Mouse (Mus musculus) adrenal gland, postnatal 10 days (tissue): ENCODE measurements at regions not wholly inside any gene's neighbourhood (a gene's known extent, or its start where the extent isn't known, plus 50 kb on each side); places are given as distances from the start of the nearest gene placed in this dataset.
"Not testable (repeated sequence)": the region's sequence is repeated elsewhere in the genome, so short reads cannot be mapped to it uniquely, and the experiment has no call there.

Source experiments
- DNase-seq: peaks from one replicate; pipeline ENCODE4 v3.0.0; 2021; ENCODE audit warnings: mixed read lengths

DNA sequence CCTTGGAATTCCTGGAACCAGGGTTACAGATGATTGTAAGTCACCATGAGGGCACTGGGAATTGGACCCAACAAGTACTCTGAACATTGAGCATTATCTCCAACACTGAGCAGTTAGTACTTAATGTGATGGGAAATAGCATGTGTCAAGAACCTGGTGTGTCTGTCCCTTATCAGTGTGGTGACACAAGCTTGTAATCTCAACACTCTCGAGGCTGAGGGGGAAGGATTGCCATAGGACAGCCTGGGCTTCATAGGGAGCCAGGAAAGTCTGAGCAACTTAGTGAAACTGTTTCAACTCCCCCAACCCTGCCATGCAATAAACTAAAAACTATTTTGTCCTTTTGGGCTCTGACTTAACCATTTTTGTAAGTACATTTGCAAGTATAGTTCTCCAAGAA, 100.0 kb downstream of the Wdr20rt start:
- DNase-seq, result no peak

GRCm38 (mm10) chr12:65328532-65328931, 103.2 kb downstream of the Wdr20rt start:
- DNase-seq, result no peak

GRCm38 (mm10) chr12:65329678-65330077, 104.4 kb downstream of the Wdr20rt start:
- no peak for DNase-seq

GRCm38 (mm10) chr12:65340009-65340408, 114.7 kb downstream of the Wdr20rt start:
- no peak for DNase-seq

- no peak for DNase-seq
These were observed 121.9 kb downstream of the Wdr20rt start for GRCm38 (mm10) chr12:65347251-65347650.

GRCm38 (mm10) chr12:65349535-65349934, 124.2 kb downstream of the Wdr20rt start:
- no peak for DNase-seq

DNA sequence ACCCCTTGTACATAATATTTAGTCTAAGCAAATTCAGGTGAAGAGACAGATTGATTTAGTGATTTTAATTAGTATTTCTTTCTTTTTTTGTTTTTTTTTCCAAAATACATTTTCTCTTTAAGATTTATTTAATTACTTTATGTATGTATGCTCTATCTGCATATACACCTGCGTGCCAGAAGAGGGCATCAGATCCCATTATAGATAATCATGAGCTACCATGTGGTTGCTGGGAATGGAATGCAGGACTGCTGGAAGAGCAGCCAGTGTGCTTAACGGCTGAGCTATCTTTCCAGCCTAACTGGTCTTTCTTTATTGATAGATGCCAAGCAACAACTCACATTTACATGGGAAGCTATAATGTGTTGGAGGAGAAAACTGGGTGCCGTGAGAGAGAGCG, 138.9 kb downstream of the Wdr20rt start:
- DNase-seq, result no peak

DNA sequence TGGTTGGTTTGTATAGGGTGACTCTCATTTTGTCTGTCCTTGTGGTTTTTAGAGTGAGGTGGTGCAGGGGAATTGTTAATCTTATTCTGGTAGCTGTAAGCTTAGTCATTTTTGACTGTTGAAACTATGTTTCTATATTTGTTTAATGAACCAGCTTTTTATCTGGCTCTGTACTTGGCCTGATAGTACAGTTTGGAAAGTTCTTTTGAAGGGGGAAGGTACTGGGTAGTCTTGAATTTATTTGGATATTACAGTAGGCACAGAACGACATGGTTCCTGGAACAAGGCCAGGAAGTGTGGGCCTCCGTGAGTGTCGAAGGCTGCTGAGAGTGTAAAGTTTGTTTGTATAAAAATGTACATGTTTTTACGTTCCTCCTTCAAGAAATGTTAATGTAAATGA, 142.0 kb downstream of the Wdr20rt start:
- DNase-seq, result no peak

DNA sequence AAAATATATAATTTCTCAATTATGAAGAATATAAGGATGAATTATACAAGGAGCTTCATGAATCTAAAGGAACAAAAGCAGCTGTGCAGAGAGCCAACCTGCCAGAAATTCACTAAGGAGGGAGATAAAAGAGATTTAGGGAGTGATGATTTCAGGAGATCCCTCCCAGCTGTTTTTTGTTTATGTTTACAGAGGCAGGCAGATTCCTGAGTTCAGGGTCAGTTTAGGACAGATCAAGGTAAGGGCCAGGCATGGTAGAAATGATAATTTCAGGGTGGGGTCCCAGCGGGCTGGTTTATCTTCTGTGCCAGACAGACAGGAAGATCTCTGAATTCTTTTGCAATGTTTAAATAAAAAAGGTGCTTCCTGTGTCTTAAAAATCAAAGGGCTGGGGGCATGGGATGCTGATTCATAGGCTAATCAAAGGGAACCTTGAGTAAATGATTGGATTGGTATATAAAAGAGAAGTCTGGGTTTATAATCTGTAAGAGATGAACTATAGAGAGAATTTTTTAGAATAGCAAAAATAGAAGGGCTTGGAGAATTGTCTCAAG, 142.6 kb downstream of the Wdr20rt start:
- no peak for DNase-seq

DNA sequence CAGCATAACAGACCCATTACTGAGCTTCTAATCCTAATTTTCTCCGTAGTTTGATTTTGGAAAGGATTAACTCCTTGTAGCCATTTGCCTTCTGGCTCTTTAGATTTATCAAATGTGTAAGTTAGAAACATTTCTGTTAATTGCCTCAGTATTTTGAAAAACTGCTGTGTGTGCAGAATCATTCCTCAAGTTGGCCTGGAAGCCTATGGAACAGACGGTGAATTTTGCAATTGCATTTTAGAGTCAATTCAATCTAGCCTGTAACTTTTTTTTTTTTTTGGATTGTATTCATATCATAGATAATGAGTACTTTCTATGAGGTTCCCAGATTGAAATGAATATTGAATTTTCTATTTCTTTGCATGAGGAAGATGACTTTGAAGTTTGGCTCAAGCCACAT, 146.3 kb downstream of the Wdr20rt start:
- no peak for DNase-seq

DNA sequence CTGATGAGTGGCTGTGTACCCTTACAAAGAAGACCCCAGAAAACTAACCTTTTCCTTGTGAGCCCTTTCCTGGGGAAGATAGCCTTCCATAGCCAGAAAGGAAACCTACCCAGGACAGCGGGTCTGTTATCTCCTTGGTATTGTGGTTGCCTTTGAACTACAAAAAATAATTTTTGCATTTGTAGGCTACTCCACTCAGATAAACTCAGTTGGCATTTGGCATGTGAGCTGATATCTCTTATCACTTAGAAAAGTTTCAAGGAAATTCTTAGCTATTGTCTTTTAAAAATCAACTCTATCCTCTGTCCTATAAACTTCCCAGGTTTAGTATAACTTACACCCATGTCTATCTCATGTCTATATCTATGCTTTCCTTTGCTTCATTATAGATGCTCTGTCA, 154.0 kb downstream of the Wdr20rt start:
- no peak for DNase-seq

DNA sequence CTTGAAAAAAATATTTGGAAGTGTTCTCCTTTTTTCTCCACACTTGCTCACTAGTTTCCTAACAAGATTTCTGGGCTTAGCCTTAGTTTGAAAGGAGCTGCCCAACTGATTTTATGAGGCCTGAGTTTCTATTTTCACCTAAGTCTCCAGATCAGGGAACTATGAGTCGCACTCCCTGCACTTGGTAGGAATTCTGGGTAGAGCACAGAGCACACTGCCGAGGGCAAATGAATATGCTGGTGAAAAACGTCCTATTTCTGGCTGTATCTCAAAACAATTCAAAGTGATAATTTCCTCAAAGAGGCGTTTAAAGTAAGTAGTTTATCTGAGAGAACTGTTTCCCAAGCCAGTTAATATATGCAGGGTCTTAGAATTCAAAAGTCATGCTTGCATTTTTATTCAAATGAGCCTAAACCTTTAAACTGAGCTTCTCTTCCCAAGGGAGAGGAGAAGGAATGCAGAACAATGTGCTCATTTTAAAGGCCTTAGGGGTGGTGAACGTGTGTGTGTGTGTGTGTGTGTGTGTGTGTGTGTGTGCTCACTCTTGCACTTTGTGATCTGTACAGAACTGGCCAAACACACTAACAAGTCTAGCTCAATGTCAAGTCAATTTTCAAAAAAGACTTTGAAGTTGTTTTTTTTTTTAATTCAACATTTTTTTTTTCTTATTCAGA, 156.9 kb downstream of the Wdr20rt start:
- no peak for DNase-seq

- not testable (repeated sequence) for DNase-seq
These were observed 157.5 kb downstream of the Wdr20rt start for GRCm38 (mm10) chr12:65382796-65383195.

GRCm38 (mm10) chr12:65386005-65386645, 160.8 kb downstream of the Wdr20rt start:
- DNase-seq, result no peak

- DNase-seq, result no peak
These were observed 161.7 kb downstream of the Wdr20rt start for GRCm38 (mm10) chr12:65387042-65387441.

DNA sequence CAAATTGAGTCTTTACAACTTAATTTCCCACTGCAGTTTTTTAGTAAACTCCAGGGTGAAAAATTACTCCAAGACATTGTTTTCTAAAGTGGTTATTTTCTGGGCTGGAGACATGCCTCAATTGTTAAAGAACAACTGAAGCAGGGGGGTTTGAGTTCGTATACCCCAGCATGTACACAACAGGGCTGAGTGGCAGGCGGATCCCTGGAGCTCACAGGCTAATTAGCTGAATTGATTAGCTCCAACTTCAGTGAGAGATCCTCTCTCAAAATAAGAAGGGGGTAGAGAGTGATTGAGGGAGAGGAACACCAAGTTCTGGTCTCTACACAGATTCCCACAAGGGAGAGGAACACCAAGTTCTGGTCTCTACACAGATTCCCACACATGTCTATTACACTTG, 164.2 kb downstream of the Wdr20rt start:
- no peak for DNase-seq

- no peak for DNase-seq
These were observed 165.0 kb downstream of the Wdr20rt start for GRCm38 (mm10) chr12:65390330-65390729.

DNA sequence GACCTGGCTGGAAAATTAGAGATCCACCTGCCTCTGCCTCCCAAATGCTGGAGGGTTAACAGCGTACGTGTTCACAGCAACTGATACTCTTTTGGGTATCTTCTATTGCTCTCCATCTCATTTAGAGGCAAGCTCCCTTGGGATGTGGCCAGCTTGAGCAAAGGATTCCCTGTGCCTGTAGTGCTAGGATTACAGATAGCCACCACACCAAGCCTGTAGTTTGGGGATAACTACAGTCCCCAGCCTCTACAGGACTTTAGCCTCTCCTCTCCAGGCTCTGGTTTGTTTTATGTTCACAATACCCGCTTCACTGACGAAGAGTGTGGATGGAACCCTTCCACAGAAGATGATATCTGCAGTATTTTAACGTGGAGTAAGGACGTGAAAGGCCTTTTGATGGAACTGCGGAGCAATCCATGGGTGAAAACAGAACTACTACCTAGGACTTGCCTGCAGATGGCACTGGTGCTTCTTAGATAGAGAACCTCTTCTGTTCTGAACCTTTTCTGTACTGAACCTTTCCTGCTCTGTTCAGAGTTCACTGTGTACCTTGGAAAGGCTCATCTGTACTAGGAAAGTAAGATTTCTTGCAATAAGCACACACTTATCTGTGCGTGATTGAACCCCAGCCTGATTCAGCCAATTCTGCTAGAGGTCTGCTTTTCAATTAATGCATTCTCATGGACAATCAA, 176.6 kb downstream of the Wdr20rt start:
- DNase-seq, result peak; percentile 30

- DNase-seq, result no peak
These were observed 177.8 kb downstream of the Wdr20rt start for GRCm38 (mm10) chr12:65403124-65403523.

GRCm38 (mm10) chr12:65413034-65413700, 187.8 kb downstream of the Wdr20rt start:
- DNase-seq, result no peak

DNA sequence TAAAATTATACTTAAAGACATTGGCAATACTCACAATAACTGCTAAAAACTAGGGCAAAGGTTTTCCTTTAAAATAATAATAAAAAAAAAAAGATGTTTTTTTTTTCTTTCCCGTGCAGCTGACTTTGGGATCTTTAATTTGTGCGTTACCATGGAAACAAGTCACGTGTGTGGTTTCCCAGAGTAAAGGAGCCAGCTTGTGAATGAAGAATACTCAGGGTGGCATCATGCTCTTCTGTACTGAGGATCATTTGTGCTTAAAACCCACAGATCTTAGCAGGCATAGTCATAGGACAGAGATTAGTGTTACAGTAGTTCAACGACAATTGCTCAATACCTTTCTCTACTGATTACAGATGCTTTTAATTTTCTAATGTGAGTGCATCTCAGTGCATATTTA, 189.1 kb downstream of the Wdr20rt start:
- no peak for DNase-seq

DNA sequence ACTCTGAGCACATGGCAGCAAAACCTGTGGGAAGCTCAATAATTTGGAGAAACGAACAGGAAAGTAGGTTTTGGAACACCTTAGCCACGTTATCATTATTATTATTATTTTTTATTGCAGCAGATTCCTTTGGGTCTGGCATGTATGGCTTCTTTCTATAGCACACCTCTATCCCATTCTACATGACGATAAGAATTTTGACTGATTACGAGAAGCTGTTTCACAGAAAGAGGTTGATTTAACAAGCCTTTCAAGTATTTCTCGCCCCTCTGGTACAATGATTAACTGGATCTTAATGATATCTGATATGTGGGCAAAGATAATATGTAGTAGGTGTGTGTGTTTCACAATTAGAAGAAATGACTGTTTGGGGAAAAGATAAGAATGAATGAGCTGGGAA, 191.6 kb downstream of the Wdr20rt start:
- DNase-seq, result no peak

DNA sequence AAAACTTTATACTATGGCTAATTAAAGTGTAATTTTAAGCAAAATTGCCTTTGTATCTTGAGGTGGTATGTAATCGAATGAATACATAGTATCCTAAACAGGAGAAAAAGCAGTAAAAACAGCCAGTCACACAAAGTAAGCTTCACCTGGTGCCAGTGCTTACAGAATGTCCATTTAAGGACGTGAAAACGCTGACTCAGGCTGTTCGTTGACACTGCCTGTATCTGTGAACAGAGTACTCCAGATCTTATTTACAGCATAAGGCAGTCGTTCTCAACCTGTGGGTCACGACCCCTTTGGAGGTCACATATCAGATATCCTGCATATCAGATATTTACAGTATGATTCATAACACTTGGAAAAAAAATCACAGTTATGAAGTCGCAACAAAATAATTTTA, 194.8 kb downstream of the Wdr20rt start:
- no peak for DNase-seq
